Mouse (Mus musculus) heart, embryonic 12.5 days (tissue): ENCODE data around the gene Thoc6. TPM values are rescaled to one million over a fixed set of nuclear protein-coding genes. Genes with fewer than 3 reads are reported as not detected.

ENCODE experiments used
- ATAC-seq: fragments of 200-750 bp; cut with Nextera tagmentation; 2 replicates; pipeline ENCODE4 v1.8.0; 2017; ENCODE audit warnings: moderate TSS enrichment, moderate library complexity; ENCODE audit not compliant: insufficient number of reproducible peaks, low FRiP score
- H3K27ac ChIP-seq: fragments of 300-500 bp; sonication (generic); 2 replicates; pipeline ENCODE4 v1.5.1; 2016; ENCODE audit warnings: mild to moderate bottlenecking, moderate library complexity; ENCODE audit not compliant: poor library complexity, severe bottlenecking
- H3K27me3 ChIP-seq: fragments of 300-500 bp; sonication (generic); replicated peaks from 2 replicates; pipeline ENCODE4 v1.6.1; 2016; ENCODE audit warnings: mild to moderate bottlenecking, moderate library complexity
- H3K36me3 ChIP-seq: fragments of 300-500 bp; sonication (generic); 2 replicates; pipeline ENCODE4 v1.6.1; 2016; ENCODE audit warnings: mild to moderate bottlenecking, moderate library complexity
- H3K4me1 ChIP-seq: fragments of 300-500 bp; sonication (generic); replicated peaks from 2 replicates; pipeline ENCODE4 v1.6.1; 2016; ENCODE audit warnings: mild to moderate bottlenecking
- H3K4me2 ChIP-seq: fragments of 300-500 bp; sonication (generic); 2 replicates; pipeline ENCODE4 v1.6.1; 2016; ENCODE audit warnings: mild to moderate bottlenecking, moderate library complexity
- H3K4me3 ChIP-seq: fragments of 300-500 bp; sonication (generic); 2 replicates; pipeline ENCODE4 v1.5.1; 2016; ENCODE audit warnings: mild to moderate bottlenecking
- H3K9ac ChIP-seq: fragments of 300-500 bp; sonication (generic); 2 replicates; pipeline ENCODE4 v1.6.1; 2016; ENCODE audit warnings: mild to moderate bottlenecking, moderate library complexity
- H3K9me3 ChIP-seq: fragments of 300-500 bp; sonication (generic); replicated peaks from 2 replicates; pipeline ENCODE4 v1.6.1; 2016; ENCODE audit warnings: mild to moderate bottlenecking, moderate library complexity
- WGBS: fragments of 180-500 bp; shearing (Covaris S2); methylation state at CpG from one replicate; pipeline ENCODE4 v1.1.7; 2016; 5-methylcytosine and 5-hydroxymethylcytosine counted together
- polyA plus RNA-seq: library from polyadenylated mRNA; unstranded; fragments of >200 nt; fragmentation: Nextera tagmentation; extraction: Ambion mirVana; gene quantifications from 2 replicates; pipeline ENCODE4 v1.2.1, GENCODE M21; 2016

Thoc6 gene
- polyA plus RNA-seq, 1 experiment from 2014 or later, result 35.8 TPM

- Histone ChIP-seq H3K4me1 (peaks cover 10% of the 10 kb centered on the region; the same call in 1 of the 2 replicates), H3K36me3 (peaks cover 8% of the 10 kb centered on the region), H3K9ac (no peak overlapping the region), H3K27me3 (peaks cover 57% of the 10 kb centered on the region), H3K4me3 (no peak overlapping the region), H3K27ac (no peak overlapping the region), H3K4me2 (no peak overlapping the region), H3K9me3 (no peaks in the 10 kb centered on the region)
- 3% methylated on average over 9 of the region's 9 CpGs for WGBS
- ATAC-seq, result no peak; the same call in 1 of the 2 replicates
These were observed 12.2 kb downstream of the Thoc6 start for GRCm38 (mm10) chr17:23661526-23661925.

GRCm38 (mm10) chr17:23660876-23661200, 12.8 kb downstream of the Thoc6 start:
- no peak for ATAC-seq
- Histone ChIP-seq H3K36me3 (peaks cover 1% of the 10 kb centered on the region; the same call in 1 of the 2 replicates), H3K4me2 (peak overlapping the region; percentile 38), H3K27me3 (peaks cover 60% of the 10 kb centered on the region), H3K27ac (no peak overlapping the region), H3K9ac (no peak overlapping the region), H3K4me1 (peaks cover 10% of the 10 kb centered on the region; the same call in 1 of the 2 replicates), H3K9me3 (no peaks in the 10 kb centered on the region), H3K4me3 (peak overlapping the region; percentile 7)
- WGBS, result 4% methylated on average over 14 of the region's 14 CpGs

GRCm38 (mm10) chr17:23660117-23660875, 13.4 kb downstream of the Thoc6 start, which contains the start of gene Bicdl2:
Gene Bicdl2, plus strand, starts transcription at chr17:23660506.
- Histone ChIP-seq H3K9ac (no peak within 1 kb of the TSS), H3K4me3 (peak within 1 kb of the TSS; percentile 7), H3K27ac (no peak within 1 kb of the TSS), H3K27me3 (peaks cover 60% of the 10 kb centered on the region), H3K36me3 (no peaks in the 10 kb centered on the region), H3K9me3 (no peaks in the 10 kb centered on the region), H3K4me2 (peak within 1 kb of the TSS; percentile 38), H3K4me1 (peaks cover 10% of the 10 kb centered on the region; the same call in 1 of the 2 replicates)
- ATAC-seq, result no peak
- 6% methylated on average over 27 of the region's 27 CpGs for WGBS

GRCm38 (mm10) chr17:23658450-23658849, 15.2 kb downstream of the Thoc6 start:
- Histone ChIP-seq H3K36me3 (no peaks in the 10 kb centered on the region), H3K4me1 (peaks cover 7% of the 10 kb centered on the region; the same call in 1 of the 2 replicates), H3K9me3 (no peaks in the 10 kb centered on the region), H3K27me3 (peaks cover 61% of the 10 kb centered on the region), H3K4me3 (no peak overlapping the region), H3K27ac (no peak overlapping the region), H3K4me2 (no peak overlapping the region), H3K9ac (no peak overlapping the region)
- no peak for ATAC-seq
- 71% methylated on average over 3 of the region's 3 CpGs for WGBS

GRCm38 (mm10) chr17:23654410-23654809, 19.3 kb downstream of the Thoc6 start:
- H3K36me3 ChIP-seq, result no peaks in the 10 kb centered on the region
- H3K27ac ChIP-seq, result no peak overlapping the region
- H3K9me3 ChIP-seq, result no peaks in the 10 kb centered on the region
- WGBS, result 66% methylated on average over 2 of the region's 2 CpGs
- H3K4me2 ChIP-seq, result no peak overlapping the region
- peaks cover 22% of the 10 kb centered on the region for H3K27me3 ChIP-seq
- no peak for ATAC-seq
- H3K4me3 ChIP-seq, result no peak overlapping the region
- H3K9ac ChIP-seq, result no peak overlapping the region
- no peaks in the 10 kb centered on the region for H3K4me1 ChIP-seq

- no peak overlapping the region for H3K4me3 ChIP-seq
- H3K27ac ChIP-seq, result no peak overlapping the region
- H3K4me1 ChIP-seq, result no peaks in the 10 kb centered on the region
- no peaks in the 10 kb centered on the region for H3K36me3 ChIP-seq
- no peak overlapping the region for H3K9ac ChIP-seq
- H3K9me3 ChIP-seq, result no peaks in the 10 kb centered on the region
- peaks cover 17% of the 10 kb centered on the region for H3K27me3 ChIP-seq
- H3K4me2 ChIP-seq, result no peak overlapping the region
- 55% methylated on average over 6 of the region's 6 CpGs for WGBS
- no peak for ATAC-seq
These were observed 19.7 kb downstream of the Thoc6 start for GRCm38 (mm10) chr17:23654001-23654400.

GRCm38 (mm10) chr17:23653324-23653723, 20.4 kb downstream of the Thoc6 start:
- no peak for ATAC-seq
- H3K9me3 ChIP-seq, result no peaks in the 10 kb centered on the region
- H3K4me2 ChIP-seq, result no peak overlapping the region
- no peak overlapping the region for H3K4me3 ChIP-seq
- 62% methylated on average over 2 of the region's 2 CpGs for WGBS
- H3K9ac ChIP-seq, result no peak overlapping the region
- no peaks in the 10 kb centered on the region for H3K4me1 ChIP-seq
- H3K27ac ChIP-seq, result no peak overlapping the region
- peaks cover 14% of the 10 kb centered on the region; the same call in 1 of the 2 replicates for H3K27me3 ChIP-seq
- H3K36me3 ChIP-seq, result no peaks in the 10 kb centered on the region

- no peak overlapping the region for H3K27ac ChIP-seq
- H3K4me2 ChIP-seq, result no peak overlapping the region
- H3K4me3 ChIP-seq, result no peak overlapping the region
- H3K27me3 ChIP-seq, result peaks cover 7% of the 10 kb centered on the region; the same call in 1 of the 2 replicates
- no peaks in the 10 kb centered on the region for H3K36me3 ChIP-seq
- no peaks in the 10 kb centered on the region for H3K9me3 ChIP-seq
- WGBS, result 76% methylated on average over 6 of the region's 6 CpGs
- no peak overlapping the region for H3K9ac ChIP-seq
- no peak for ATAC-seq
- H3K4me1 ChIP-seq, result no peaks in the 10 kb centered on the region
These were observed 22.3 kb downstream of the Thoc6 start for GRCm38 (mm10) chr17:23651363-23651762.

GRCm38 (mm10) chr17:23645894-23646293, 27.8 kb downstream of the Thoc6 start:
- Histone ChIP-seq H3K36me3 (no peaks in the 10 kb centered on the region), H3K9me3 (peaks cover 13% of the 10 kb centered on the region), H3K27me3 (peaks cover 20% of the 10 kb centered on the region), H3K4me1 (0 out of 2 replicates have a peak, but pooled peaks cover 8% of the 10 kb centered on the region), H3K9ac (no peak overlapping the region), H3K27ac (no peak overlapping the region), H3K4me2 (no peak overlapping the region), H3K4me3 (no peak overlapping the region)
- 19% methylated on average over 10 of the region's 10 CpGs for WGBS
- no peak for ATAC-seq

- peaks cover 13% of the 10 kb centered on the region for H3K9me3 ChIP-seq
- H3K9ac ChIP-seq, result peak within 1 kb of the TSS; percentile 61
- H3K4me2 ChIP-seq, result peak within 1 kb of the TSS; percentile 92
- H3K4me3 ChIP-seq, result peak within 1 kb of the TSS; percentile 54
- peak; percentile 47 for ATAC-seq
- peaks cover 20% of the 10 kb centered on the region for H3K27me3 ChIP-seq
- H3K27ac ChIP-seq, result no peak within 1 kb of the TSS
- H3K4me1 ChIP-seq, result 0 out of 2 replicates have a peak, but pooled peaks cover 8% of the 10 kb centered on the region
- under 1% methylated on average over 58 of the region's 58 CpGs for WGBS
- H3K36me3 ChIP-seq, result no peaks in the 10 kb centered on the region
These were observed 28.8 kb downstream of the Thoc6 start, which contains the start of gene Mmp25 for GRCm38 (mm10) chr17:23644613-23645495. Gene Mmp25, minus strand, starts transcription at chr17:23645277.

- H3K36me3 ChIP-seq, result no peaks in the 10 kb centered on the region
- peaks cover 5% of the 10 kb centered on the region; the same call in 1 of the 2 replicates for H3K4me1 ChIP-seq
- H3K9ac ChIP-seq, result no peak overlapping the region
- no peaks in the 10 kb centered on the region for H3K9me3 ChIP-seq
- H3K27ac ChIP-seq, result no peak overlapping the region
- H3K27me3 ChIP-seq, result peaks cover 37% of the 10 kb centered on the region
- H3K4me3 ChIP-seq, result no peak overlapping the region
- 62% methylated on average over 8 of the region's 8 CpGs for WGBS
- H3K4me2 ChIP-seq, result no peak overlapping the region
- no peak for ATAC-seq
These were observed 42.4 kb downstream of the Thoc6 start for GRCm38 (mm10) chr17:23631241-23631640.
